Mouse (Mus musculus) olfactory bulb, adult 2 months (tissue): Measurements from ENCODE around the gene Mmp13. TPM values are rescaled to one million over a fixed set of nuclear protein-coding genes. Genes with fewer than 3 reads are reported as not detected.

Experiments
- H3K27ac ChIP-seq: fragments of 200-500 bp; 2 replicates; pipeline ENCODE4 v1.5.1; 2012; ENCODE audit warnings: low read depth, low read length; ENCODE audit not compliant: insufficient read depth
- H3K4me1 ChIP-seq: fragments of 200-500 bp; 2 replicates; pipeline ENCODE4 v1.6.1; 2012; ENCODE audit warnings: low read length; ENCODE audit not compliant: control insufficient read depth, insufficient read depth
- H3K4me3 ChIP-seq: fragments of 200-500 bp; 2 replicates; pipeline ENCODE4 v1.5.1; 2012; ENCODE audit warnings: mild to moderate bottlenecking, low read depth, low read length, moderate library complexity; ENCODE audit not compliant: insufficient read depth
- CTCF ChIP-seq: fragments of 200-500 bp; IDR thresholded peaks from 2 replicates; pipeline ENCODE4 v1.5.1; 2012; ENCODE audit warnings: low read depth, mild to moderate bottlenecking, low read length, moderate library complexity; ENCODE audit not compliant: insufficient read depth
- POLR2A ChIP-seq: fragments of 200-500 bp; IDR thresholded peaks from 2 replicates; pipeline ENCODE4 v1.6.1; 2012; ENCODE audit warnings: mild to moderate bottlenecking, low read depth, low read length, moderate library complexity; ENCODE audit not compliant: insufficient read depth
- WGBS: fragments of 180-500 bp; shearing (Covaris S2); methylation state at CpG from one replicate; pipeline ENCODE4 v1.1.7; 2018; 5-methylcytosine and 5-hydroxymethylcytosine counted together
- polyA plus RNA-seq: library from polyadenylated mRNA; stranded (reverse); fragments of >200 nt; gene quantifications from 2 replicates; pipeline ENCODE4 v1.2.4, GENCODE M21; 2012; ENCODE audit warnings: low replicate concordance; ENCODE audit not compliant: missing spikeins, insufficient read depth, insufficient read length

Mmp13 gene
- polyA plus RNA-seq, 1 experiment = not detected

- no peak overlapping the region for H3K27ac ChIP-seq
- TF ChIP-seq CTCF (no peak), POLR2A (no peak)
- H3K4me1 ChIP-seq = no peaks in the 10 kb centered on the region
- 93% methylated on average over 12 of the region's 12 CpGs for WGBS
- no peak overlapping the region for H3K4me3 ChIP-seq
Measured at GRCm38 (mm10) chr9:7289901-7290300, 17.6 kb downstream of the Mmp13 start.

GRCm38 (mm10) chr9:7292132-7292531, 19.8 kb downstream of the Mmp13 start:
- H3K4me1 ChIP-seq = no peaks in the 10 kb centered on the region
- H3K4me3 ChIP-seq = no peak overlapping the region
- no peak overlapping the region for H3K27ac ChIP-seq
- WGBS = 19% methylated on average over 1 of the region's 1 CpGs
- TF ChIP-seq CTCF (no peak), POLR2A (no peak)

GRCm38 (mm10) chr9:7331847-7332246, 59.5 kb downstream of the Mmp13 start:
- no peak for TF ChIP-seq POLR2A
- TF ChIP-seq CTCF = no peak
- no peaks in the 10 kb centered on the region for H3K4me1 ChIP-seq
- H3K4me3 ChIP-seq = no peak overlapping the region
- no peak overlapping the region for H3K27ac ChIP-seq

Other genes with a start within 250 kb of the Mmp13 start
- gene Dync2h1, start 88.1 kb upstream of the Mmp13 start, polyA plus RNA-seq = not detected in 2 replicates
- gene Dcun1d5, start 88.0 kb upstream of the Mmp13 start, polyA plus RNA-seq = not detected in 2 replicates
- not detected in 2 replicates for gene Mmp12, start 71.9 kb downstream of the Mmp13 start, polyA plus RNA-seq
- not detected in 2 replicates for gene Mmp1b, start 115.5 kb downstream of the Mmp13 start, polyA plus RNA-seq
- not detected in 2 replicates for gene Mmp3, start 173.3 kb downstream of the Mmp13 start, polyA plus RNA-seq
- gene Mmp10, start 229.8 kb downstream of the Mmp13 start, polyA plus RNA-seq = not detected in 2 replicates